Mouse (Mus musculus): Measurements from ENCODE around the gene Gpr152. TPM values are rescaled to one million over a fixed set of nuclear protein-coding genes. Genes with fewer than 3 reads are reported as not detected.

Gene Gpr152
- polyA plus RNA-seq, 1 experiment: not detected

DNA sequence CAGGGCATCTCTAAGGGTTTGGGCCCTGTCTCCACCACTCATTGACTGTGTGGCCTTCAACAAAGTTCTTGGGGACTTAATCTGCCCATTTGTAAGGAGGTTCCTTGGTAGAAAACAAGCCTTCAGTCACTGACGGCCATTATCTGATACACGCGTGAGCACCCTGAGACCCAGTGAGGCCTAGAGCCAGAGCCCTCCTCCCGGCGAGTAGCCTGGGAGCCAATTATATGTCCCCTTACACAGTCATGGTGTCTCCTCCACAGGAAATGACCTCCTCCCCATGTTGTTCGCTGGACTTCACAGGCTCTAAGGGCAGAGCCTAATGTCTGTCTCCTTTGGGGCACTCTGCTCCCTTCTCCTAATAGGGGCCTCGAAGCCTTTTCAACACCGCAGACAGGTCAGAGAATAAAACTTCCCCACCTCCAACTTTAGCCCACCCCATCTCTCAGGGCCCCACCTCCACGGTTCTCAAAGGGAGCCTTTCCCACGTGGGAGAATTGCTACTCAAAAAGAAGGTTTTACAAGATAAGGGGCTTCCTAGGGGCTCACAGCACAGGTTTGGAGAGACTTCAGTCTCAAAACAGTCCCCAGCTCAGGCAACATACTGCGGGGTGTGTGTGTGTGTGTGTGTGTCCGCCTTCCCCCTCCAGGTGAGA is 6.9 kb downstream of the Gpr152 start:
- peaks cover 12% of the 10 kb centered on the region for H3K36me3 ChIP-seq (ENCODE audit: control insufficient read depth, insufficient read depth)
- peaks cover 28% of the 10 kb centered on the region for H3K79me2 ChIP-seq (ENCODE audit: control insufficient read depth, insufficient read depth)
- peaks cover 15% of the 10 kb centered on the region for H3K79me3 ChIP-seq (ENCODE audit: low read depth)
- no peak for TF ChIP-seq FOSL1 (IDR thresholded peaks at IDR 0.05; ENCODE audit: insufficient read depth, low read length, poor library complexity, severe bottlenecking)
- no peak overlapping the region for H3K4me3 ChIP-seq (ENCODE audit: insufficient read depth, poor library complexity, severe bottlenecking)
- no peaks in the 10 kb centered on the region for H3K27me3 ChIP-seq (ENCODE audit: control insufficient read depth, insufficient read depth, insufficient read length)
- H3ac ChIP-seq (ENCODE audit: control insufficient read depth, insufficient read length, low read depth): no peak overlapping the region

DNA sequence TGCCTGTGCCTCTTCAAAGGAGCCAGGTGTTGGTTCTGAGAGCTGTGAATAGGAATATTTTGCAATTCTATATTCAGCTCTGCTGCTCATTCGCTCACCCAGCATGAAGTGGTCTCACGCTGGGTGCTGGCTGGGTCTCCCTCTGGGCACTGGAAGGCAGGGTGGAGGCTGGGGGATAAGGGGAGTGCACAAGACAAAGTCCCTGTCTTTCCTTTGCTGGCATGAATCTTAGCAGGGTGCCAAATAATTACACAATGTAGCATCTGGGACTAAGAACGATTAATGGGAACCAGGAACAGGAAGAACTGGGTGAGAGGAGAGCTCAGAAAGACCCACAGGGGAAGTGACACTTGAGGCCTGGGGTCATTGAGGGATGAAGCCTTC is 7.4 kb downstream of the Gpr152 start:
- peaks cover 28% of the 10 kb centered on the region for H3K79me2 ChIP-seq (ENCODE audit: control insufficient read depth, insufficient read depth)
- no peaks in the 10 kb centered on the region for H3K27me3 ChIP-seq (ENCODE audit: control insufficient read depth, insufficient read depth, insufficient read length)
- H3ac ChIP-seq (ENCODE audit: control insufficient read depth, insufficient read length, low read depth): no peak overlapping the region
- TF ChIP-seq USF1 (IDR thresholded peaks at IDR 0.05; ENCODE audit: low read depth) (no peak), MAX (IDR thresholded peaks at IDR 0.05) (no peak)
- peaks cover 15% of the 10 kb centered on the region for H3K36me3 ChIP-seq (ENCODE audit: control insufficient read depth, insufficient read depth)
- H3K4me3 ChIP-seq (ENCODE audit: insufficient read depth, poor library complexity, severe bottlenecking): no peak overlapping the region
- H3K79me3 ChIP-seq (ENCODE audit: low read depth): peaks cover 15% of the 10 kb centered on the region

DNA sequence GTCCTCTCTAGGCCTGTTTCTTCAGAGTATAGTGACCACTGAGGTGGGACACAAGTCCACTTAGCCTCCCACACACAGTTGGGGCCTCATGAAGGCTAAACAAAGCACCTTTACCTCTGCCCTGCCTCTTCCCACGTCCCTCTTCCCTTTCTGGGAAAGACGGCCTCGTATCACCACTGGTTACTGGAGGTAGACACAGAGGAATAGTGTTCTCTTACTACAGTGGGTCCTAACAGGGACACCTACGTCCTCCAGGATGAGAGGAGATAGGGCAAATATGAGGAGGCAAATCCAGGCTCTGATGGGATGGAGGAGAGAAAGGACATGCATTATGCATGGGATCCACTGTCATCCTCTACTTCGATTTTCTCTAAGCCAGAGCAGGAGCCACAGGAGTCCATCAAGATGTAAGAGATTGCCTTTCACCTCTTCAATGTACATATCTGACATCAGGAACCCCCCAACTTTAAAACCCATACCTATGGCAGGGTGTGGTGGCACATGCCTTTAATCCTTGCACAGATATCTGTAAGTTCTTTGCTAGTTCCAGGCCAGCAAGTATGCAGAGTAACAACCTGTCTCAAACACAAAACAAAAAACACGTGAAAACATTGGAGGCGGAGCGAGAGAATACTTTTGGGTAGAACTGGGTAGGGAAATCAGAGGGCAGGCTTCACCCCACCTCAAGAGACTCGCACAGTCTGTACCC is 8.3 kb downstream of the Gpr152 start:
- Histone ChIP-seq H3K79me2 (ENCODE audit: control insufficient read depth, insufficient read depth) (peaks cover 28% of the 10 kb centered on the region), H3K36me3 (ENCODE audit: control insufficient read depth, insufficient read depth) (peaks cover 18% of the 10 kb centered on the region), H3K4me3 (ENCODE audit: insufficient read depth, poor library complexity, severe bottlenecking) (no peak overlapping the region), H3K27me3 (ENCODE audit: control insufficient read depth, insufficient read depth, insufficient read length) (no peaks in the 10 kb centered on the region), H3K79me3 (ENCODE audit: low read depth) (peaks cover 15% of the 10 kb centered on the region), H3ac (ENCODE audit: control insufficient read depth, insufficient read length, low read depth) (peak overlapping the region; percentile 31)
- no peak for TF ChIP-seq CEBPB (IDR thresholded peaks at IDR 0.05; ENCODE audit: low read depth)
- no peak for TF ChIP-seq CTCF (IDR thresholded peaks at IDR 0.05; ENCODE audit: control insufficient read depth, insufficient read depth, insufficient read length)
- TF ChIP-seq USF1 (IDR thresholded peaks at IDR 0.05; ENCODE audit: low read depth): no peak
- TF ChIP-seq FOSL1 (IDR thresholded peaks at IDR 0.05; ENCODE audit: insufficient read depth, low read length, poor library complexity, severe bottlenecking): no peak
- TF ChIP-seq MYOD1 (IDR thresholded peaks at IDR 0.05; ENCODE audit: control insufficient read depth, insufficient read length, low read depth): no peak
- no peak for TF ChIP-seq MAX (IDR thresholded peaks at IDR 0.05)
- no peak for TF ChIP-seq MYOG (IDR thresholded peaks at IDR 0.05; ENCODE audit: control insufficient read depth, extremely low read depth, insufficient read length)

DNA sequence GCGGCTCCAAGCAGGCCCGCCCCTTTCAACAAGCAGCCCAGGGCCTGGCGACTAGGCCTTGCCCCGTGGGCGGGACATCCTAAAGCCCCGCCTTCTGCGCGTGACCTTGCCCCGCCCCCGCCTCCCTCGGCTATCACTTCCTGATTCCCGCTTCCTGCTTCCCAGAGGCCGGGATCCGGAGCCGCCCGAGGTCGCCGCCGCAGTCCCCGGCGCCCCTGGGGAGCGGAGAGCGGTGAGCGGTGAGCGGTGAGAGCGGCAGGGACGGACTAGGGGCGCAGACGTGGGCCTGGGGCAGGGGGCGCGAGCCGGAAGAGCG is 8.9 kb downstream of the Gpr152 start, which contains the start of gene Coro1b:
TSS of gene Coro1b (plus strand) at position 129 of the 316 bp plus-strand sequence.
- Histone ChIP-seq H3K27me3 (ENCODE audit: control insufficient read depth, insufficient read depth, insufficient read length) (no peaks in the 10 kb centered on the region), H3ac (ENCODE audit: control insufficient read depth, insufficient read length, low read depth) (peak within 1 kb of the TSS; percentile 97), H3K36me3 (ENCODE audit: control insufficient read depth, insufficient read depth) (peaks cover 19% of the 10 kb centered on the region), H3K4me3 (ENCODE audit: insufficient read depth, poor library complexity, severe bottlenecking) (peak within 1 kb of the TSS; percentile 74), H3K79me3 (ENCODE audit: low read depth) (peaks cover 15% of the 10 kb centered on the region), H3K79me2 (ENCODE audit: control insufficient read depth, insufficient read depth) (peaks cover 28% of the 10 kb centered on the region)
- TF ChIP-seq MAX (IDR thresholded peaks at IDR 0.05) (peak; percentile 24), CTCF (IDR thresholded peaks at IDR 0.05; ENCODE audit: control insufficient read depth, insufficient read depth, insufficient read length) (no peak), USF1 (IDR thresholded peaks at IDR 0.05; ENCODE audit: low read depth) (peak; percentile 68)

DNA sequence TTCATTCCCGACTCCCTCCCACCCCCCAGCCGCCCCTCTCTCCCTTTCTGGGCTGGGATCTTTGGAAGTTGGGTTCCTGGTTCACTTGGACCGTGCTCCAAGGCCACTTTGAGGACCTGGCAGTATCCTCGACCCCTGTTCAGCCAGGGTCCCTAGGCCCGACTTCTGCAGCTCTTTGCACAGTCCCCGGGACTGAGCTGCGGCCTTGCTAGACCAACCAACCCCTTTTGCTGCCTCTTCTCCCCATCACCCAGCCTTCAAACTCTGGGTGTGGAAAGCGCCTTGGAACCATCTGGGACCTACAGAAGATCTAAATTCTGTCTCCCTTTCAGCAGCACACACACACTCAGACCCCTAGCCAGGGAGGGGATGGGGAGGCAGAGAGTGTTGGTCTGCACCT is 9.2 kb downstream of the Gpr152 start:
- H3K79me2 ChIP-seq (ENCODE audit: control insufficient read depth, insufficient read depth): peaks cover 28% of the 10 kb centered on the region
- H3K79me3 ChIP-seq (ENCODE audit: low read depth): peaks cover 15% of the 10 kb centered on the region
- H3ac ChIP-seq (ENCODE audit: control insufficient read depth, insufficient read length, low read depth): peak overlapping the region; percentile 97
- H3K4me3 ChIP-seq (ENCODE audit: insufficient read depth, poor library complexity, severe bottlenecking): peak overlapping the region; percentile 74
- H3K27me3 ChIP-seq (ENCODE audit: control insufficient read depth, insufficient read depth, insufficient read length): no peaks in the 10 kb centered on the region
- TF ChIP-seq USF1 (IDR thresholded peaks at IDR 0.05; ENCODE audit: low read depth) (no peak), CTCF (IDR thresholded peaks at IDR 0.05; ENCODE audit: control insufficient read depth, insufficient read depth, insufficient read length) (no peak), MYOD1 (IDR thresholded peaks at IDR 0.05; ENCODE audit: control insufficient read depth, insufficient read length, low read depth) (no peak)
- H3K36me3 ChIP-seq (ENCODE audit: control insufficient read depth, insufficient read depth): peaks cover 23% of the 10 kb centered on the region

DNA sequence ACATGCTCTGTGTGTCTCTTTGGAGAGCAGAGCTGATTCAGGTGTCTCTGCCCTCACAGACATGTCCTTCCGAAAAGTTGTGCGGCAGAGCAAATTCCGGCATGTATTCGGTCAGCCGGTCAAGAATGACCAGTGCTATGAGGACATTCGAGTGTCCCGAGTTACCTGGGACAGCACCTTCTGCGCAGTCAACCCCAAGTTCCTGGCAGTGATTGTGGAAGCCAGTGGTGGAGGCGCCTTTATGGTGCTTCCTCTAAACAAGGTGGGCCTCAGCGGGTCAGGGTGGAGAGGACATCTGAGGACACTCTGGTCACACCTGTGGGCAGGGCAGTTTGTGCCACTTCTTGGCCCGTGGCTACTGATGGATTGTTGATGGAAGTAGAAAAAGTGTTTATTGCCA is 9.7 kb downstream of the Gpr152 start:
- H3K4me3 ChIP-seq (ENCODE audit: insufficient read depth, poor library complexity, severe bottlenecking): peak overlapping the region; percentile 74
- TF ChIP-seq USF1 (IDR thresholded peaks at IDR 0.05; ENCODE audit: low read depth) (no peak), CTCF (IDR thresholded peaks at IDR 0.05; ENCODE audit: control insufficient read depth, insufficient read depth, insufficient read length) (no peak), MYOG (IDR thresholded peaks at IDR 0.05; ENCODE audit: control insufficient read depth, extremely low read depth, insufficient read length) (no peak), MAX (IDR thresholded peaks at IDR 0.05) (no peak), CEBPB (IDR thresholded peaks at IDR 0.05; ENCODE audit: low read depth) (no peak), MYOD1 (IDR thresholded peaks at IDR 0.05; ENCODE audit: control insufficient read depth, insufficient read length, low read depth) (no peak), FOSL1 (IDR thresholded peaks at IDR 0.05; ENCODE audit: insufficient read depth, low read length, poor library complexity, severe bottlenecking) (no peak)
- peaks cover 15% of the 10 kb centered on the region for H3K79me3 ChIP-seq (ENCODE audit: low read depth)
- peaks cover 28% of the 10 kb centered on the region for H3K79me2 ChIP-seq (ENCODE audit: control insufficient read depth, insufficient read depth)
- H3K36me3 ChIP-seq (ENCODE audit: control insufficient read depth, insufficient read depth): peaks cover 27% of the 10 kb centered on the region
- no peaks in the 10 kb centered on the region for H3K27me3 ChIP-seq (ENCODE audit: control insufficient read depth, insufficient read depth, insufficient read length)
- H3ac ChIP-seq (ENCODE audit: control insufficient read depth, insufficient read length, low read depth): peak overlapping the region; percentile 97

Measured in C2C12 (cell line).